Mouse (Mus musculus): ENCODE results near the gene Trpc7. TPM values are rescaled to one million over a fixed set of nuclear protein-coding genes. Genes with fewer than 3 reads are reported as not detected.

Trpc7 gene
- polyA plus RNA-seq, 1 experiment = 0.01 TPM

DNA sequence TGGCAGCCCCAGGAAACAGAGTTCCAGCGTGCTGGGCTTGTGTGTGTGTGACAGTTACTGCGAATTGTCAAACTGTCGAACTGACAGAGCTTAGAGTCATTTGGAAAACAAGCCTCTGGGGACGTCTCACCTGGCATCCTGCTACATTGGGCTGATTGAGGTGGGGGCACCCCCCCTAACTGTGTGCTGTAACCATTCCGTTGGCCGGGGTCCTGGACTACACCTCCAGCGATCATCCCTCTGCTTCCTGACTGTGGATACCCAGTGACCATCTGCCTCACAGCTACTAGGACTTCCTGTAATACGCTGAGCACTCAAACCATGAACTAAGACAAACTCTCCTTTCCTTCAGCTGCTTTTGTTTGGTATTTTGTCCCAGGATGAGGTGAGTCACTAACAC, 41.3 kb downstream of the Trpc7 start:
- Histone ChIP-seq H3K79me2 (ENCODE audit: control insufficient read depth, insufficient read depth) (no peaks in the 10 kb centered on the region), H3K27me3 (ENCODE audit: control insufficient read depth, insufficient read depth, insufficient read length) (no peaks in the 10 kb centered on the region), H3ac (ENCODE audit: control insufficient read depth, insufficient read length) (no peak overlapping the region), H3K4me2 (ENCODE audit: low read depth) (no peak overlapping the region), H3K36me3 (ENCODE audit: control insufficient read depth, insufficient read depth) (no peaks in the 10 kb centered on the region), H3K4me3 (no peak overlapping the region)
- TF ChIP-seq MYOG (IDR thresholded peaks at IDR 0.05; ENCODE audit: control insufficient read depth in 1 of 3, insufficient read depth in 1 of 3, insufficient read length in 2 of 3, low read depth in 2 of 3) (no peak), MAX (IDR thresholded peaks at IDR 0.05; ENCODE audit: low read depth) (no peak), E2F4 (IDR thresholded peaks at IDR 0.05; ENCODE audit: insufficient read depth) (no peak)

DNA sequence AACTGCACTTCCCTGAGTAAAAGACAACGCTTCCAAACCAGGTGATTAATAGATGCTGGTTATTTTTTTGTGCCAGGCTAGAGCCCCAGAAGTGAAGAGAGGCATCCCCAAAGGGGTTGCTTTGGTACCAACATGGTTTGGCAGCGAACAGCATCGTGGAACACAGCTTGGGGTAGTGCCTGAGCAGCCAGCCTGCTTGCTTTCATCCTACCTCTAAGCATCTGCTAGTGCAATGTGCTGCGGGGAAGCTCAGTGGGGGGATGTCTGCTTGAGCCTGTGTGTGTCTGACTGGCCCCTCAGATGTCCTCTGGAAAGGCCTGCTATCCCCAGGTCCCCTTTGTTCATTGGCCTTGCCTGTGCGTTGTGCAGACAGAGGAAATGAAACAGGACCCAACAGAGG, 42.4 kb downstream of the Trpc7 start:
- Histone ChIP-seq H3K36me3 (ENCODE audit: control insufficient read depth, insufficient read depth) (no peaks in the 10 kb centered on the region), H3K4me2 (ENCODE audit: low read depth) (no peak overlapping the region), H3ac (ENCODE audit: control insufficient read depth, insufficient read length) (no peak overlapping the region), H3K79me2 (ENCODE audit: control insufficient read depth, insufficient read depth) (no peaks in the 10 kb centered on the region), H3K27me3 (ENCODE audit: control insufficient read depth, insufficient read depth, insufficient read length) (no peaks in the 10 kb centered on the region), H3K4me3 (no peak overlapping the region)
- TF ChIP-seq MYOG (IDR thresholded peaks at IDR 0.05; ENCODE audit: control insufficient read depth in 1 of 3, insufficient read depth in 1 of 3, insufficient read length in 2 of 3, low read depth in 2 of 3) (no peak), USF1 (IDR thresholded peaks at IDR 0.05; ENCODE audit: low read depth) (no peak), REST (IDR thresholded peaks at IDR 0.05; ENCODE audit: insufficient read depth, insufficient read length) (no peak), E2F4 (IDR thresholded peaks at IDR 0.05; ENCODE audit: insufficient read depth) (no peak), MYOD1 (IDR thresholded peaks at IDR 0.05; ENCODE audit: control insufficient read depth in 1 of 3, insufficient read length in 2 of 3, low read depth in 2 of 3) (no peak), MAX (IDR thresholded peaks at IDR 0.05; ENCODE audit: low read depth) (no peak), SRF (IDR thresholded peaks at IDR 0.05; ENCODE audit: control insufficient read depth, insufficient read length, low read depth) (no peak), CEBPB (IDR thresholded peaks at IDR 0.05; ENCODE audit: insufficient read depth, poor library complexity, severe bottlenecking) (no peak), POLR2AphosphoS2 (IDR thresholded peaks at IDR 0.05; ENCODE audit: insufficient read length, low read depth) (no peak), TCF12 (IDR thresholded peaks at IDR 0.05; ENCODE audit: insufficient read depth, poor library complexity, severe bottlenecking) (no peak), TCF3 (IDR thresholded peaks at IDR 0.05; ENCODE audit: insufficient read length, low read depth) (no peak), POLR2A (IDR thresholded peaks at IDR 0.05; ENCODE audit: insufficient read length, low read depth) (no peak)

DNA sequence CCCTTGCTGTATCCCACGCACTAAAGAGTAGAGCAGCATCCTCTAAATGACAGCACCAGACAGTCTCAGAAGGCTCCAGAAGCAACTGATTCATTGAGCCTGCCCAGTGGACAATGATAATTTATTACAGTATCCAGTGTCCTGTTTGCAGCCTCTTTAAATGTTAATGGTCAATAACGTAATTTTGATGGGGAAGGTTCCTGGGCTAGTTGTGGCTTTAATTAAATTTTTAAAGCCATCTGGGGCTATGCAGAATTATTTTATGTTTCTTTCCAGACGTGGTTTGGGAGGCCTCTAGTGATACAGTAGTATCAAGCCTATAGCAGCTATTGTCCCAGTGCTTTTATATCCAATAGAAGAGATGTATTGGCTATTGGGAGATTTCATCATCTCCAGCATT, 49.9 kb downstream of the Trpc7 start:
- Histone ChIP-seq H3ac (ENCODE audit: control insufficient read depth, insufficient read length) (no peak overlapping the region), H3K4me2 (ENCODE audit: low read depth) (no peak overlapping the region), H3K36me3 (ENCODE audit: control insufficient read depth, insufficient read depth) (no peaks in the 10 kb centered on the region), H3K4me3 (no peak overlapping the region), H3K79me2 (ENCODE audit: control insufficient read depth, insufficient read depth) (no peaks in the 10 kb centered on the region), H3K27me3 (ENCODE audit: control insufficient read depth, insufficient read depth, insufficient read length) (no peaks in the 10 kb centered on the region)
- TF ChIP-seq USF1 (IDR thresholded peaks at IDR 0.05; ENCODE audit: low read depth) (no peak), MAX (IDR thresholded peaks at IDR 0.05; ENCODE audit: low read depth) (no peak), SRF (IDR thresholded peaks at IDR 0.05; ENCODE audit: control insufficient read depth, insufficient read length, low read depth) (no peak), CEBPB (IDR thresholded peaks at IDR 0.05; ENCODE audit: insufficient read depth, poor library complexity, severe bottlenecking) (no peak), TCF3 (IDR thresholded peaks at IDR 0.05; ENCODE audit: insufficient read length, low read depth) (no peak), TCF12 (IDR thresholded peaks at IDR 0.05; ENCODE audit: insufficient read depth, poor library complexity, severe bottlenecking) (no peak), POLR2AphosphoS2 (IDR thresholded peaks at IDR 0.05; ENCODE audit: insufficient read length, low read depth) (no peak), REST (IDR thresholded peaks at IDR 0.05; ENCODE audit: insufficient read depth, insufficient read length) (no peak), MYOD1 (IDR thresholded peaks at IDR 0.05; ENCODE audit: control insufficient read depth in 1 of 3, insufficient read length in 2 of 3, low read depth in 2 of 3) (no peak), E2F4 (IDR thresholded peaks at IDR 0.05; ENCODE audit: insufficient read depth) (no peak), MYOG (IDR thresholded peaks at IDR 0.05; ENCODE audit: control insufficient read depth in 1 of 3, insufficient read depth in 1 of 3, insufficient read length in 2 of 3, low read depth in 2 of 3) (no peak), POLR2A (IDR thresholded peaks at IDR 0.05; ENCODE audit: insufficient read length, low read depth) (no peak)

DNA sequence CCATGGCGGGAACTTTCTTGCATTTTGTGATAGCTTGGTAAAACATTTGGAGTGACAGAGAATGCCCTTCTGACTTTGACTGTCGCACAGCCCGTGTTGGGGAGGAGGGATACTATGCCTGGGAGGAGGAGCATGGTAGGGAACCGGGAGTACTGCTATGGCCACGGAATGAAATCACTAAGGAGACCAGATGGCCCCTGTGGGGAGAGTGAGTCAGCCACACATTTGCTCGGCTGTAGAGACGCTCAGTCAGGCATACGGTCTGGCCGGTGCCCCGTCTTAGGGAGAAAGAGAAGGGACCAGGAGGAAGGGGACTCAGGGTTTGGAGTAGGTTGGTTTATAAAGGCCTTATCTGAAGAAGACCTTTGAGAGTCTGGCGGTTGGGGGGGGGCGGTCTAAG, 80.3 kb downstream of the Trpc7 start:
- TF ChIP-seq POLR2AphosphoS2 (IDR thresholded peaks at IDR 0.05; ENCODE audit: insufficient read length, low read depth) (no peak), MYOD1 (IDR thresholded peaks at IDR 0.05; ENCODE audit: control insufficient read depth in 1 of 3, insufficient read length in 2 of 3, low read depth in 2 of 3) (no peak), TCF12 (IDR thresholded peaks at IDR 0.05; ENCODE audit: insufficient read depth, poor library complexity, severe bottlenecking) (no peak), REST (IDR thresholded peaks at IDR 0.05; ENCODE audit: insufficient read depth, insufficient read length) (no peak), MAX (IDR thresholded peaks at IDR 0.05; ENCODE audit: low read depth) (no peak), CEBPB (IDR thresholded peaks at IDR 0.05; ENCODE audit: insufficient read depth, poor library complexity, severe bottlenecking) (no peak), E2F4 (IDR thresholded peaks at IDR 0.05; ENCODE audit: insufficient read depth) (no peak), USF1 (IDR thresholded peaks at IDR 0.05; ENCODE audit: low read depth) (no peak), TCF3 (IDR thresholded peaks at IDR 0.05; ENCODE audit: insufficient read length, low read depth) (no peak), MYOG (IDR thresholded peaks at IDR 0.05; ENCODE audit: control insufficient read depth in 1 of 3, insufficient read depth in 1 of 3, insufficient read length in 2 of 3, low read depth in 2 of 3) (no peak), SRF (IDR thresholded peaks at IDR 0.05; ENCODE audit: control insufficient read depth, insufficient read length, low read depth) (no peak), POLR2A (IDR thresholded peaks at IDR 0.05; ENCODE audit: insufficient read length, low read depth) (no peak)
- no peak overlapping the region for H3K4me3 ChIP-seq
- H3K27me3 ChIP-seq (ENCODE audit: control insufficient read depth, insufficient read depth, insufficient read length) = peaks cover 6% of the 10 kb centered on the region
- no peaks in the 10 kb centered on the region for H3K79me2 ChIP-seq (ENCODE audit: control insufficient read depth, insufficient read depth)
- no peak overlapping the region for H3ac ChIP-seq (ENCODE audit: control insufficient read depth, insufficient read length)
- no peak overlapping the region for H3K4me2 ChIP-seq (ENCODE audit: low read depth)
- no peaks in the 10 kb centered on the region for H3K36me3 ChIP-seq (ENCODE audit: control insufficient read depth, insufficient read depth)
